ENCODE assay signal across 15 mouse cellular contexts in the genomic region with DNA sequence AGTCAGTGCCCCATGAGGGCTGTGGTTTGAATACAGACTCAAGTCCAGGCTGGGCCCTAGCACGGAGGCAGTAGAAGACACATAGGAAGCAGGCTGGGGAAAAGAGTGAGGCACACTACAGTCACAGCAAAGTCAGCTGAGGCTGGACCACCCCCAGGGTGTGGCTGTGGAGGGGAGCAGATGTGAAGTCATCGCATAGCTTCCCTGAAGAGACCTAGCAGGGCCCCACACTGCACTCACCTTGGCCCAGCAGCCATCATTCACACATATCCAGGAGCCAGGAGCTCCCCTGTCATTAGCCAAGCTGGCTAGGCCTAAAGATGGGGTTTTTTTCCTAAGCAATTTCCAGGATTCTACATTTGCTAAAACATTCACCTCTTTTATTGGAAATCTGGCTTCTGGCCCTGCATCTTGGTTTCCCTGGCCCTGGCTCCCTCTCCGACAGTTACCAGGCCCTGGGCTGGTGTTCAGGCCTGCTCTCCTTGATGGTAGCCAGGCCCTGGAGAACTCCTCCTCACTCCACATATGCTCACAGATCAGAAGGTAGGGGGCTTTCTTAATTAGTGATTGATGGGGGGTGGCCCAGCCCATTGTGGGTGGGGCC. TPM values are rescaled to one million over a fixed set of nuclear protein-coding genes. Genes with fewer than 3 reads are reported as not detected.
DNase-seq lines count a peak whose midpoint lies in the region; ATAC-seq and TF ChIP-seq lines count a peak whose summit lies in the region.
"Had no signal": no experiment of that assay in that cellular context is flagged by ENCODE, and none has a peak within 500 bp of the region (broad histone marks: within the 10 kb centered on the region; RNA-seq: fewer than 3 reads in every experiment).

No protein-coding gene starts in this region.

- H3K27me3 ChIP-seq in forebrain, embryonic 15.5 days, result no peaks in the 10 kb centered on the region
- H3K27me3 ChIP-seq in forebrain, embryonic 13.5 days, result no peaks in the 10 kb centered on the region
- H3K27me3 ChIP-seq in heart, postnatal 0 days (ENCODE audit: control insufficient read depth, insufficient read depth, low read length), result no peaks in the 10 kb centered on the region
- H3K27me3 ChIP-seq in embryonic facial prominence, embryonic 15.5 days, result no peaks in the 10 kb centered on the region
- no peaks in the 10 kb centered on the region for H3K27me3 ChIP-seq in stomach, embryonic 14.5 days (ENCODE audit: control insufficient read depth, insufficient read depth, low read length)

- H3K4me1 ChIP-seq in forebrain, embryonic 15.5 days, result no peaks in the 10 kb centered on the region
- H3K4me1 ChIP-seq in forebrain, embryonic 13.5 days, result no peaks in the 10 kb centered on the region
- peaks cover 15% of the 10 kb centered on the region; the same call in 1 of the 2 replicates for H3K4me1 ChIP-seq in heart, postnatal 0 days (ENCODE audit: control insufficient read depth, insufficient read depth)
- peaks cover 32% of the 10 kb centered on the region for H3K4me1 ChIP-seq in embryonic facial prominence, embryonic 15.5 days
- H3K4me1 ChIP-seq in stomach, embryonic 14.5 days (ENCODE audit: control insufficient read depth, insufficient read depth, low read length), result peaks cover 22% of the 10 kb centered on the region

- H3K9ac ChIP-seq in forebrain, embryonic 15.5 days (replicated peaks), result no peak overlapping the region
- H3K9ac ChIP-seq in forebrain, embryonic 13.5 days, result no peak overlapping the region
- no peak overlapping the region for H3K9ac ChIP-seq in heart, postnatal 0 days (replicated peaks; ENCODE audit: low read depth, low read length)
- no peak overlapping the region for H3K9ac ChIP-seq in embryonic facial prominence, embryonic 15.5 days
- no peak overlapping the region for H3K9ac ChIP-seq in stomach, embryonic 14.5 days (replicated peaks; ENCODE audit: low read depth, low read length)

- TF ChIP-seq EP300 in heart, postnatal 0 days (IDR thresholded peaks at IDR 0.05; ENCODE audit: low read depth), result no peak

- H3K36me3 ChIP-seq in forebrain, embryonic 15.5 days, result peaks cover 17% of the 10 kb centered on the region; the same call in 1 of the 2 replicates
- peaks cover 29% of the 10 kb centered on the region for H3K36me3 ChIP-seq in forebrain, embryonic 13.5 days (ENCODE audit: poor library complexity, severe bottlenecking)
- peaks cover 9% of the 10 kb centered on the region; the same call in 1 of the 2 replicates for H3K36me3 ChIP-seq in heart, postnatal 0 days (replicated peaks; ENCODE audit: control insufficient read depth, insufficient read depth, low read length)
- peaks cover 20% of the 10 kb centered on the region; the same call in 1 of the 2 replicates for H3K36me3 ChIP-seq in embryonic facial prominence, embryonic 15.5 days
- no peaks in the 10 kb centered on the region for H3K36me3 ChIP-seq in stomach, embryonic 14.5 days (ENCODE audit: control insufficient read depth, insufficient read depth, low read length)

- 0 out of 2 replicates have a peak, but pooled peaks have one; percentile 28 for ATAC-seq in forebrain, embryonic 15.5 days (replicated peaks)
- ATAC-seq in forebrain, embryonic 13.5 days, result no peak
- ATAC-seq in heart, postnatal 0 days (ENCODE audit: insufficient read depth, low read depth), result no peak
- no peak for ATAC-seq in embryonic facial prominence, embryonic 15.5 days (ENCODE audit: insufficient number of reproducible peaks, low FRiP score, low TSS enrichment, low read depth)
- 0 out of 2 replicates have a peak, but pooled peaks have one; percentile 5 for ATAC-seq in stomach, embryonic 14.5 days (ENCODE audit: insufficient number of reproducible peaks, insufficient read depth, low FRiP score, low read depth)

- WGBS in forebrain, embryonic 15.5 days, result 80% methylated on average over 3 of the region's 3 CpGs
- 83% methylated on average over 3 of the region's 3 CpGs for WGBS in forebrain, embryonic 13.5 days
- 62% methylated on average over 3 of the region's 3 CpGs for WGBS in heart, postnatal 0 days
- WGBS in embryonic facial prominence, embryonic 15.5 days, result 68% methylated on average over 3 of the region's 3 CpGs
- 54% methylated on average over 3 of the region's 3 CpGs for WGBS in stomach, embryonic 14.5 days

- H3K27ac ChIP-seq in forebrain, embryonic 15.5 days (replicated peaks), result peak overlapping the region; percentile 31; the same call in 1 of the 2 replicates
- no peak overlapping the region for H3K27ac ChIP-seq in forebrain, embryonic 13.5 days
- peak overlapping the region; percentile 27; the same call in 1 of the 2 replicates for H3K27ac ChIP-seq in heart, postnatal 0 days (ENCODE audit: low read depth)
- peak overlapping the region; percentile 52; the same call in 1 of the 2 replicates for H3K27ac ChIP-seq in embryonic facial prominence, embryonic 15.5 days (replicated peaks)
- H3K27ac ChIP-seq in stomach, embryonic 14.5 days (ENCODE audit: low read length), result peak overlapping the region; percentile 71; the same call in 1 of the 2 replicates
- H3K27ac ChIP-seq: macrophage had no signal

- H3K4me2 ChIP-seq in forebrain, embryonic 15.5 days (replicated peaks), result no peak overlapping the region
- no peak overlapping the region for H3K4me2 ChIP-seq in forebrain, embryonic 13.5 days
- H3K4me2 ChIP-seq in heart, postnatal 0 days (ENCODE audit: low read depth, low read length), result no peak overlapping the region
- H3K4me2 ChIP-seq in embryonic facial prominence, embryonic 15.5 days (replicated peaks), result no peak overlapping the region
- no peak overlapping the region for H3K4me2 ChIP-seq in stomach, embryonic 14.5 days (replicated peaks; ENCODE audit: low read depth, low read length)

- no peak for TF ChIP-seq CTCF in heart, postnatal 0 days (IDR thresholded peaks at IDR 0.05; ENCODE audit: low read depth)

- no peak overlapping the region for H3K4me3 ChIP-seq in forebrain, embryonic 15.5 days
- no peak overlapping the region for H3K4me3 ChIP-seq in forebrain, embryonic 13.5 days
- H3K4me3 ChIP-seq in heart, postnatal 0 days (ENCODE audit: low read depth, low read length), result no peak overlapping the region
- H3K4me3 ChIP-seq in embryonic facial prominence, embryonic 15.5 days (replicated peaks), result no peak overlapping the region
- no peak overlapping the region for H3K4me3 ChIP-seq in stomach, embryonic 14.5 days (ENCODE audit: low read depth, low read length)
- H3K4me3 ChIP-seq: erythroblast, embryonic 14.5 days had no signal

- DNase-seq in heart, postnatal 0 days (ENCODE audit: low spot score), result no peak
- DNase-seq in heart, adult 18-20 months, result no peak
- DNase-seq in adrenal gland, postnatal 14 days, result no peak
- DNase-seq in retina, embryonic 14.5 days (ENCODE audit: low spot score), result no peak
- DNase-seq: adrenal gland, postnatal 36 days; kidney, adult 18-20 months; liver; lung, adult 2 months had no signal

- no peaks in the 10 kb centered on the region for H3K9me3 ChIP-seq in forebrain, embryonic 15.5 days
- no peaks in the 10 kb centered on the region for H3K9me3 ChIP-seq in forebrain, embryonic 13.5 days (replicated peaks)
- H3K9me3 ChIP-seq in heart, postnatal 0 days (replicated peaks; ENCODE audit: control insufficient read depth, low read length), result no peaks in the 10 kb centered on the region
- no peaks in the 10 kb centered on the region for H3K9me3 ChIP-seq in embryonic facial prominence, embryonic 15.5 days (replicated peaks)
- H3K9me3 ChIP-seq in stomach, embryonic 14.5 days (ENCODE audit: control insufficient read depth, low read depth, low read length), result no peaks in the 10 kb centered on the region
- H3K9me3 ChIP-seq: G1E had no signal

RNA-seq across cellular contexts. Expression of a gene that starts 21.0 kb away (rescaled TPM):
- polyA plus RNA-seq in forebrain, embryonic 15.5 days (2015; fragmentation: Nextera tagmentation; extraction: Ambion mirVana), result 3.1 TPM in 2 replicates
- polyA plus RNA-seq in forebrain, embryonic 13.5 days (2015; fragmentation: Nextera tagmentation; extraction: Ambion mirVana), result 1.1 and 1.9 TPM in 2 replicates
- total RNA-seq in heart, postnatal 0 days (2014; rRNA removed; ENCODE audit: low replicate concordance), result 56.9 and 58.1 TPM in 2 replicates
- polyA plus RNA-seq in heart, postnatal 0 days (2015; fragmentation: Nextera tagmentation; extraction: Ambion mirVana), result 42.5 and 47.2 TPM in 2 replicates
- total RNA-seq in heart, adult 18-20 months (2021), result 1 to 10 TPM; 4.3 to 5.6 TPM
- polyA plus RNA-seq in embryonic facial prominence, embryonic 15.5 days (2015; fragmentation: Nextera tagmentation; extraction: Ambion mirVana), result 13.7 and 16.6 TPM in 2 replicates
- polyA plus RNA-seq in stomach, embryonic 14.5 days (2014; fragmentation: Nextera tagmentation; extraction: Ambion mirVana), result 23.6 and 23.7 TPM in 2 replicates
- 1.7 and 2.5 TPM in 2 replicates for total RNA-seq in adrenal gland, postnatal 14 days (2021)
- polyA plus RNA-seq: macrophage had no signal

RNA-seq across cellular contexts. Expression of a gene that starts 35.6 kb away (rescaled TPM):
- polyA plus RNA-seq in forebrain, embryonic 15.5 days (2015; fragmentation: Nextera tagmentation; extraction: Ambion mirVana), result 534 and 562 TPM in 2 replicates
- polyA plus RNA-seq in forebrain, embryonic 13.5 days (2015; fragmentation: Nextera tagmentation; extraction: Ambion mirVana), result 488 and 509 TPM in 2 replicates
- total RNA-seq in heart, postnatal 0 days (2014; rRNA removed; ENCODE audit: low replicate concordance), result 295 and 352 TPM in 2 replicates
- polyA plus RNA-seq in heart, postnatal 0 days (2015; fragmentation: Nextera tagmentation; extraction: Ambion mirVana), result 156 and 165 TPM in 2 replicates
- total RNA-seq in heart, adult 18-20 months (2021), result 100 to 1,000 TPM; 216 to 232 TPM
- 312 and 319 TPM in 2 replicates for polyA plus RNA-seq in embryonic facial prominence, embryonic 15.5 days (2015; fragmentation: Nextera tagmentation; extraction: Ambion mirVana)
- polyA plus RNA-seq in stomach, embryonic 14.5 days (2014; fragmentation: Nextera tagmentation; extraction: Ambion mirVana), result 323 and 344 TPM in 2 replicates
- 188 and 195 TPM in 2 replicates for total RNA-seq in adrenal gland, postnatal 14 days (2021)

Comparison
In these comparisons a context has a peak if more than half of its experiments do, and no peak if none do; other contexts are left out.
1. ATAC-seq: peak in forebrain, embryonic 15.5 days (single experiment) and stomach, embryonic 14.5 days (single experiment); none in forebrain, embryonic 13.5 days (single experiment), heart, postnatal 0 days (single experiment) and embryonic facial prominence, embryonic 15.5 days (single experiment).